Mouse (Mus musculus) lung, embryonic 14.5 days (tissue): ENCODE results near the gene Det1. TPM values are rescaled to one million over a fixed set of nuclear protein-coding genes. Genes with fewer than 3 reads are reported as not detected.

Experiments used
- ATAC-seq: fragments of 200-750 bp; cut with Nextera tagmentation; 2 replicates; pipeline ENCODE4 v1.8.0; 2017; ENCODE audit warnings: mild to moderate bottlenecking, moderate TSS enrichment, moderate library complexity; ENCODE audit not compliant: insufficient read depth
- DNase-seq: peaks from one replicate; pipeline ENCODE4 v3.0.0-alpha.2; 2015
- H3K27ac ChIP-seq: fragments of 300-500 bp; sonication (generic); 2 replicates; pipeline ENCODE4 v1.5.1; 2014; ENCODE audit warnings: low read depth, mild to moderate bottlenecking, moderate library complexity
- H3K27me3 ChIP-seq: fragments of 300-500 bp; sonication (generic); 2 replicates; pipeline ENCODE4 v1.6.1; 2014; ENCODE audit warnings: low read length, control low read depth; ENCODE audit not compliant: insufficient read depth
- H3K36me3 ChIP-seq: fragments of 300-500 bp; sonication (generic); 2 replicates; pipeline ENCODE4 v1.6.1; 2014; ENCODE audit warnings: control low read depth; ENCODE audit not compliant: insufficient read depth
- H3K4me1 ChIP-seq: fragments of 300-500 bp; sonication (generic); 2 replicates; pipeline ENCODE4 v1.6.1; 2014; ENCODE audit warnings: antibody characterized with exemption, control low read depth; ENCODE audit not compliant: insufficient read depth
- H3K4me2 ChIP-seq: fragments of 300-500 bp; sonication (generic); 2 replicates; pipeline ENCODE4 v1.6.1; 2014; ENCODE audit warnings: mild to moderate bottlenecking
- H3K4me3 ChIP-seq: fragments of 300-500 bp; sonication (generic); 2 replicates; pipeline ENCODE4 v1.5.1; 2014; ENCODE audit warnings: low read depth, low read length
- H3K9ac ChIP-seq: fragments of 300-500 bp; sonication (generic); 2 replicates; pipeline ENCODE4 v1.6.1; 2014
- H3K9me3 ChIP-seq: fragments of 300-500 bp; sonication (generic); 2 replicates; pipeline ENCODE4 v1.6.1; 2016; ENCODE audit warnings: low read depth, low read length, control low read depth
- CTCF ChIP-seq: IDR thresholded peaks from 2 replicates; pipeline ENCODE4 v1.5.1; 2016; ENCODE audit warnings: antibody characterized with exemption, low read depth
- WGBS: fragments of 180-500 bp; shearing (Covaris S2); extraction: QIAGEN DNeasy Blood & Tissue Kit; methylation state at CpG from one replicate; pipeline ENCODE4 v1.1.7; 2014; 5-methylcytosine and 5-hydroxymethylcytosine counted together
- polyA plus RNA-seq: library from polyadenylated mRNA; unstranded; fragments of >200 nt; fragmentation: Nextera tagmentation; extraction: Ambion mirVana; gene quantifications from 2 replicates; pipeline ENCODE4 v1.2.1, GENCODE M21; 2014

Gene Det1
- polyA plus RNA-seq, 1 experiment from 2014 or later = 22.0 TPM

DNA sequence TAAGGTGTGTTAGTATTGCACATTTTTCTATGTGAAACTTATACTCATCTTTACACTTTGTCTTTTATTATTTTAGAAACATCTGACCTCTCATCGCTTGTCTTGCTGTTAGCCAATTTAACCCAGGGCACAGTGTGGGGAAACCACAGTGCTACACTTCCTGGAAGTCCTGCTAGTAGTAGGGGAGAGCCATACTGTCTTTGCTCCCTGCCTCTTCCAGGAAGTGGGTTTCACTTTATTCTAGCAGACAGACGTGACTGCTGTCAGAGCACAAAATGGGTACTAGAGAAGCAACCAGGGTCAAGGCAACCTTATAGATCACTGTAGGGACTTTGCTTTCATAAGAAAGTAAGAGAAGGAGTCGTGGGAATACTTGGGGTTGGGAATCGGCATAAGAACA lies 7.0 kb upstream of the Det1 start:
- H3K36me3 ChIP-seq = no peaks in the 10 kb centered on the region
- no peak overlapping the region for H3K27ac ChIP-seq
- no peaks in the 10 kb centered on the region for H3K27me3 ChIP-seq
- TF ChIP-seq CTCF = no peak
- WGBS = 56% methylated on average over 4 of the region's 4 CpGs
- H3K9ac ChIP-seq = no peak overlapping the region
- DNase-seq (no peak), ATAC-seq (no peak)
- no peak overlapping the region for H3K4me3 ChIP-seq
- no peaks in the 10 kb centered on the region for H3K4me1 ChIP-seq
- H3K9me3 ChIP-seq = no peaks in the 10 kb centered on the region
- no peak overlapping the region for H3K4me2 ChIP-seq

DNA sequence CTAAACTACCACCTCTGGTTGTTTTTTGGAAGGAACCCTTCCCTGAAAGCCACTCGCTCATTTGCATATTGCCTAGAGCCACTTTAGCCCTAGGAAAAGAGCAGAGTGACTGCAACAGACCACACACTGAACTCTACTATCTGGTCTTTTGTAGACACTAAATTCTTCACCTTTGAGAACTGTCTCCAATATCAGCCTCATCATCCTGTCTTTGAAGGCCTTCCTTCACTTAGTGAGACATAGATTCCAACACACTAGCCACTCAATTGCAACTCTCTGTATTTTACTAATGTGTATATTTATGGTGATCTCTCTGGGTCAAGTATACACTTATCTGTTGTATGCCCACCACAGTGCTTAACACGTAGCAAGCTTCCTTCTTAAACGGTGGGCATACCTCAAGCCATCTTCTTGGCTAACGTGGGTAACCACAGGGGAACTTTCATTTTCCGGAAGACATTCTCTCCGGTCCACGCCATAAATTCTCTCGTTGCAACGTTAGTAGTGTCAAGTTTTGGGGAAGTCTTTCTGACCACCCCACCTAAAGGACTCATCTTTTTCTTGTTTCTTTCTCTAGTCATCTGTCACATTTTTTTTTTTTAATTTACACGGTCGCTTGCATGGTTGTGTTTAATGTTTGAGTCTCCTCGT lies 872 bp downstream of the Det1 start:
- Histone ChIP-seq H3K4me1 (0 out of 2 replicates have a peak, but pooled peaks cover 4% of the 10 kb centered on the region), H3K4me3 (peak overlapping the region; percentile 85), H3K9me3 (no peaks in the 10 kb centered on the region), H3K27me3 (no peaks in the 10 kb centered on the region), H3K36me3 (peaks cover 25% of the 10 kb centered on the region), H3K9ac (peak overlapping the region; percentile 90), H3K4me2 (peak overlapping the region; percentile 81), H3K27ac (peak overlapping the region; percentile 63; the same call in 1 of the 2 replicates)
- no peak for DNase-seq
- TF ChIP-seq CTCF = no peak
- WGBS = 40% methylated on average over 12 of the region's 12 CpGs
- ATAC-seq = no peak

GRCm38 (mm10) chr7:78841601-78842000 lies 5.5 kb downstream of the Det1 start:
- no peaks in the 10 kb centered on the region for H3K27me3 ChIP-seq
- peaks cover 53% of the 10 kb centered on the region for H3K36me3 ChIP-seq
- no peak for TF ChIP-seq CTCF
- DNase-seq = no peak
- no peaks in the 10 kb centered on the region for H3K9me3 ChIP-seq
- H3K4me1 ChIP-seq = 0 out of 2 replicates have a peak, but pooled peaks cover 4% of the 10 kb centered on the region
- 82% methylated on average over 5 of the region's 5 CpGs for WGBS
- no peak overlapping the region for H3K4me3 ChIP-seq
- ATAC-seq = no peak
- no peak overlapping the region for H3K9ac ChIP-seq
- no peak overlapping the region for H3K27ac ChIP-seq
- H3K4me2 ChIP-seq = no peak overlapping the region

DNA sequence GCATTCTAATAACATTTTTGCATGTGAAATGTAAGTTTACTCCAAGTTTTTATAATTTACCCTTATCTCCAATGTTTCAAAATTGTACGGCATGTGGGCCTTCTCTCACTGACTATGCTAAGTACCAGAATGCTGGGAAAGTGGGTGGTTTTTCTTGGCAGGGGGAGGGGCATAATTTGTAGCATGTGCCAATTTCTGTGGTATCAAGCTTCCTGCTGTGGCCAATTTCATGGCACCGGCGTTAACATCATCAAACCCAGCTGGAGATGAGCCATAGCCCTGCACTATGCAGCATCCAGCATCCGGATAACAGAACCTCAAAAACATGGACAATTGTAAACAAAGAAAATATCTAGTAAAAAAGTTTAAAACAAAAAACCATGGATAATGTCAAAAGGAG lies 9.8 kb downstream of the Det1 start:
- H3K9me3 ChIP-seq = no peaks in the 10 kb centered on the region
- H3K4me1 ChIP-seq = no peaks in the 10 kb centered on the region
- H3K27ac ChIP-seq = no peak overlapping the region
- no peak for TF ChIP-seq CTCF
- H3K4me2 ChIP-seq = no peak overlapping the region
- DNase-seq = no peak
- no peak for ATAC-seq
- no peak overlapping the region for H3K4me3 ChIP-seq
- no peak overlapping the region for H3K9ac ChIP-seq
- H3K36me3 ChIP-seq = peaks cover 61% of the 10 kb centered on the region
- H3K27me3 ChIP-seq = no peaks in the 10 kb centered on the region
- 80% methylated on average over 4 of the region's 4 CpGs for WGBS

DNA sequence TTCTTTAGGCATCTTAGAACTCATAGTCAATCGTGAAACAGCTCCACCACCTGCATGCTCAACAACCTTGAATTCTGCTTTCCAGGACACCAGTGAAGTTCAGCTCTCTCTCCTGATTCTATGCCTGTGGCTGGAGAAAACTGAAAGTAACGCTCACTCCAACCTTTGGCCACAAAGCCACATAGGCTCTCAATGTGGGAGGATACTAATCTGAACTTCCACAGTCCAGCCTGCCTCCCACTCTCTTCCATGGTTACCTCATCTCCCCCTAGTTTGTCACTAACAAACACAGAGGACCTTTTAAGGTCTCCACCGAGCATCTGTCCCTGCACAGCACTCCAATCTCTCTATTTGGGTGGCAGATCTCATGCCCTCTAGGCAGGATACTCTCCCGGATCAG lies 11.4 kb downstream of the Det1 start:
- Histone ChIP-seq H3K4me1 (no peaks in the 10 kb centered on the region), H3K4me3 (no peak overlapping the region), H3K36me3 (peaks cover 48% of the 10 kb centered on the region), H3K9ac (no peak overlapping the region), H3K27ac (no peak overlapping the region), H3K9me3 (no peaks in the 10 kb centered on the region), H3K4me2 (no peak overlapping the region), H3K27me3 (no peaks in the 10 kb centered on the region)
- WGBS = 90% methylated on average over 4 of the region's 4 CpGs
- DNase-seq (no peak), ATAC-seq (no peak)
- no peak for TF ChIP-seq CTCF

DNA sequence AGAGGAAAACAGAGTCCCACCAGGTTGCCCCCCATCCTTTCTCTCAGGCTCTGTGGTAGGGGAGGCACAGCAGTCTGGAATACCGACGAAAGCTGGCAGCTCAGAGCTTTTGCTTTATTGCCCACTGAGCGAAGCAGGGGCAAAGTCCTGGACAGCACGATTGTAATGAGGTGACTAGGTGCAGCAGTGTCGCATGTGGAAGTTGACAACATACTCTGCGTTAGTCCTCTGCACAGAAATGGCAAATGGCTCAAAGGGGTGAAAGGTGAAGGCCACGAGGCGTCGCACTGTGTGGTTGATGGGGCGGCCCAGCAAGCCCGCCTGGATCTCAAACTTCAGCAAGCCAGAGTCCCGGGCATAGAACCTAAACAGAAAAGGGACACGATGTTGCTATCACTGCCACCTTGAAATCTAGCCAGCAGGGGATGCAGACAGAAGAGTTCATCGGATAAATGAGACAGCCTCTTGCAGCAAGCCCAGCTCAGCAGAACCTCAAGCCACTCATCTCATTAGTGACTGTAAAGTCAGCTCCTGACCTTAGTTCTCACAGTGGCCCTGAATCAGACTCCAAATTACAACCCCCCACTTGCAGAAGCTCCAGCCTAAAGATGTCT lies 19.2 kb downstream of the Det1 start:
- H3K4me1 ChIP-seq = no peaks in the 10 kb centered on the region
- TF ChIP-seq CTCF = no peak
- H3K27ac ChIP-seq = no peak overlapping the region
- no peak overlapping the region for H3K9ac ChIP-seq
- WGBS = 76% methylated on average over 14 of the region's 14 CpGs
- no peak for ATAC-seq
- no peak overlapping the region for H3K4me2 ChIP-seq
- H3K36me3 ChIP-seq = peaks cover 46% of the 10 kb centered on the region
- DNase-seq = no peak
- H3K27me3 ChIP-seq = no peaks in the 10 kb centered on the region
- H3K4me3 ChIP-seq = no peak overlapping the region
- no peaks in the 10 kb centered on the region for H3K9me3 ChIP-seq

DNA sequence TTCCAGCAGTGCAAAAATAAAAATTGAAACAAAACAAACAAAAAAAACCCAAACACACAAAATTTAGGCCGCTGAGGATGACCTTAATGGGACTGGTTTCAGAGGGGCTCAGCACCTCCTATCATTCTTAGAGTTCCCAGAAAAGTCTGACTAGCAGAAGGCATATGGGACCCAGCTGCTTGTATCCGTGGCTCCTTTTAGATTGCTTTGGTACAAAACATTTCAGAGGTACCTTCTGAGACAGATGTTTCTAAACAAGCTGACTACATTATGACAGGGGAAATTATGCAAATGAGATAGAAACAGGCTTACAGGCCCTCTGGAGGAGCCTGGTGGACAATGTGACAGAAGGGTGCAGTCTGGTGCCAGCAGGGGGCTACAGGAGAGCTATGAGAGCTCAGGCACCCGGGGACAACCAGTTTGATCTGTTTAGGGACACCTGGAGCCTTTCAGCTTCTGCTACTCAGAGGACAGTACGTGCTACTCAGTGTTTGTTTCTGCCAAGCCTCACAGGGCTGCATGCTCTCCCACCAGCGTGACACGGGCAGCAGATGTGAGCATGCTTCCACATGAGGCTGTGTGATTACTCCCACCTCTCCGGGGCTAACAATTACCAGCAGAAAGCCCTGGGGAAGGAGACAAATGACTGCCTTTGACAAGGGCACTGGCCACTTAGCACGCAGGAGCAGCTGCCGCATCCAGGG lies 20.2 kb downstream of the Det1 start:
- Histone ChIP-seq H3K9ac (no peak overlapping the region), H3K4me1 (no peaks in the 10 kb centered on the region), H3K27ac (no peak overlapping the region), H3K4me2 (no peak overlapping the region), H3K4me3 (no peak overlapping the region), H3K36me3 (peaks cover 46% of the 10 kb centered on the region), H3K9me3 (no peaks in the 10 kb centered on the region), H3K27me3 (no peaks in the 10 kb centered on the region)
- ATAC-seq = 0 out of 2 replicates have a peak, but pooled peaks have one; percentile 24
- 44% methylated on average over 9 of the region's 9 CpGs for WGBS
- DNase-seq = peak; percentile 4
- no peak for TF ChIP-seq CTCF
